Mouse (Mus musculus) ES-Bruce4 (cell line): Measurements from ENCODE around the gene Gaa. TPM values are rescaled to one million over a fixed set of nuclear protein-coding genes. Genes with fewer than 3 reads are reported as not detected.

Experiments
- H3K27ac ChIP-seq: 2 replicates; pipeline ENCODE4 v1.5.1; 2012; ENCODE audit warnings: low read length, inconsistent platforms; ENCODE audit not compliant: insufficient read depth
- H3K27me3 ChIP-seq: 2 replicates; pipeline ENCODE4 v1.6.1; 2012; ENCODE audit warnings: mild to moderate bottlenecking, low read length, inconsistent platforms; ENCODE audit not compliant: control insufficient read depth, poor library complexity, insufficient read depth, severe bottlenecking
- H3K36me3 ChIP-seq: 2 replicates; pipeline ENCODE4 v1.6.1; 2012; ENCODE audit warnings: inconsistent platforms, mild to moderate bottlenecking, low read length, moderate library complexity; ENCODE audit not compliant: control insufficient read depth, poor library complexity, insufficient read depth, severe bottlenecking
- H3K4me1 ChIP-seq: one replicate; pipeline ENCODE4 v1.8.1; 2011; ENCODE audit warnings: low read length; ENCODE audit not compliant: control insufficient read depth, insufficient read depth
- H3K4me3 ChIP-seq: 2 replicates; pipeline ENCODE4 v1.5.1; 2011; ENCODE audit warnings: low read depth, mild to moderate bottlenecking, low read length
- H3K9ac ChIP-seq: 2 replicates; pipeline ENCODE4 v1.6.1; 2012; ENCODE audit warnings: low read depth, mild to moderate bottlenecking, inconsistent platforms; ENCODE audit not compliant: poor library complexity, severe bottlenecking
- H3K9me3 ChIP-seq: replicated peaks from 2 replicates; pipeline ENCODE4 v1.6.1; 2012; ENCODE audit warnings: mild to moderate bottlenecking, low read length, inconsistent platforms; ENCODE audit not compliant: control insufficient read depth, poor library complexity, insufficient read depth, severe bottlenecking
- CTCF ChIP-seq: IDR thresholded peaks from one replicate; pipeline ENCODE4 v1.8.1; 2011; ENCODE audit warnings: low read depth, low read length
- EP300 ChIP-seq: IDR thresholded peaks from 2 replicates; pipeline ENCODE4 v1.6.1; 2011; ENCODE audit warnings: low read depth, low read length; ENCODE audit not compliant: insufficient read depth
- POLR2A ChIP-seq: IDR thresholded peaks from one replicate; pipeline ENCODE4 v1.8.1; 2011; ENCODE audit warnings: low read length; ENCODE audit not compliant: insufficient read depth
- polyA plus RNA-seq: library from polyadenylated mRNA; stranded (reverse); fragments of >200 nt; gene quantifications from 2 replicates; pipeline ENCODE4 v1.2.4, GENCODE M21; 2011; ENCODE audit warnings: low read depth; ENCODE audit not compliant: missing spikeins, insufficient read depth, insufficient read length

The Gaa gene
- polyA plus RNA-seq, 1 experiment, result 42.3 TPM

- Histone ChIP-seq H3K4me1 (no peaks in the 10 kb centered on the region), H3K9me3 (no peaks in the 10 kb centered on the region), H3K27me3 (0 out of 2 replicates have a peak, but pooled peaks cover 3% of the 10 kb centered on the region), H3K27ac (no peak overlapping the region), H3K36me3 (no peaks in the 10 kb centered on the region), H3K4me3 (no peak overlapping the region), H3K9ac (no peak overlapping the region)
- TF ChIP-seq CTCF (no peak), POLR2A (no peak), EP300 (no peak)
Measured at GRCm38 (mm10) chr11:119225634-119226033, 42.1 kb upstream of the Gaa start.

DNA sequence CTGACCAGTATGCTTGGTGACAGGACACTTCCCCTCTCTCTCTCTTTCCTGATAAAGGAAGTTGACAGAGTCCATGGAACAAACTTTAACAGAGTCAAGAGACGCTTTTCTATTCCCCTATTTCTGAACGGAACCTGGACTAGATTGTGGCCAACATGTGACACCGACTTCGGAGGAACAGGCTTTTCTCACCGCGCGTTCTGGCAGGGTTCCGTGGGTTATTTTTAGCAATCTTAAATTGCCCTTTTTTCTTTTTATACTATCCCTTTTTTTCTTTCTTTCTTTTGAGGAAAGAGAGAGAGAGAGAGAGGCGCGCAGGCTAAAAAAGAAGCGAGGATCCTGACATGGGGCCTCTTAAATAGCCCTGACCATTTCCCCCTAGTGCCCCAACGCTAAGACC lies 40.1 kb upstream of the Gaa start:
- no peak overlapping the region for H3K27ac ChIP-seq

DNA sequence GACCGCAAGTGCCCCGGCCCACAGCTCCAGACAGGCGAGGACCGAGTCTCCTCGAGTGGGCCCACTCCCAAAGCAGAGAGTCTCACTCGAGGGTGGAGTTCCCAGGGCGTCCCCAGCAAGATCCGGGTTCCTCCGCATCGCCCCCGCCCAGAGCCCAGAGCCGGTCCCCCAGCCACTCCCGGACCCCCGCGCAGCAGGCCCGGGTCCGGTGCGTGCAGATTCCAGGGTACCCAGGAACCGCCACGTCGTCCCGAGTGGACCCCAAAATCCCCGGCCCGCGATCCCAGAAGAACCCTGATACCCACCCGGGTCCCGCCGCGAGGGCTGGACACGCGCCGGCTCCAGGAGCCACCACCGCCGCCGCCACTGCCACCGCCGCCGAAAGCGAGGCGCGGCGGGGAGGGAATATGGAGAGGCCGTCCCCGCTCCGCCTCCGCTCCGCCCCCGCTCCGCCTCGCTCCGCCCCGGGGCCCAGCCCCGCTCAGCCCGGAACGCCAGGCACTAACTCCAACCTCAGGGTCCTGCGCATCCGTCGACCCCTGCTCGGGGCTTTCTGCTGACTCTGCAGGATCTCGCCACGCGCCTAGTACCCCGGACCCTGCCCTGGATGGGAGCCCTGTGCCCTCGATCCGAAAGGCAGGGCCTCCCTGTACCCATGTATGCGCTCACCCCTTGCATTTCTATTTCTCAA lies 39.5 kb upstream of the Gaa start, which contains the start of the genes Tbc1d16 and Ccdc40:
Gene Tbc1d16 (minus strand): TSS at position 409 of the 691 bp plus-strand sequence.
Gene Ccdc40 (plus strand): TSS at position 482 of the 691 bp plus-strand sequence.
- TF ChIP-seq POLR2A, result no peak
- TF ChIP-seq EP300, result no peak
- TF ChIP-seq CTCF, result no peak

More for the DNA sequence above, 40.1 kb upstream of the Gaa start:
- TF ChIP-seq POLR2A, result no peak
- no peak for TF ChIP-seq CTCF
- no peak for TF ChIP-seq EP300
- Histone ChIP-seq H3K4me1 (no peaks in the 10 kb centered on the region), H3K36me3 (no peaks in the 10 kb centered on the region), H3K9ac (peak overlapping the region; percentile 64), H3K4me3 (peak overlapping the region; percentile 83), H3K27me3 (0 out of 2 replicates have a peak, but pooled peaks cover 3% of the 10 kb centered on the region), H3K9me3 (no peaks in the 10 kb centered on the region)

DNA sequence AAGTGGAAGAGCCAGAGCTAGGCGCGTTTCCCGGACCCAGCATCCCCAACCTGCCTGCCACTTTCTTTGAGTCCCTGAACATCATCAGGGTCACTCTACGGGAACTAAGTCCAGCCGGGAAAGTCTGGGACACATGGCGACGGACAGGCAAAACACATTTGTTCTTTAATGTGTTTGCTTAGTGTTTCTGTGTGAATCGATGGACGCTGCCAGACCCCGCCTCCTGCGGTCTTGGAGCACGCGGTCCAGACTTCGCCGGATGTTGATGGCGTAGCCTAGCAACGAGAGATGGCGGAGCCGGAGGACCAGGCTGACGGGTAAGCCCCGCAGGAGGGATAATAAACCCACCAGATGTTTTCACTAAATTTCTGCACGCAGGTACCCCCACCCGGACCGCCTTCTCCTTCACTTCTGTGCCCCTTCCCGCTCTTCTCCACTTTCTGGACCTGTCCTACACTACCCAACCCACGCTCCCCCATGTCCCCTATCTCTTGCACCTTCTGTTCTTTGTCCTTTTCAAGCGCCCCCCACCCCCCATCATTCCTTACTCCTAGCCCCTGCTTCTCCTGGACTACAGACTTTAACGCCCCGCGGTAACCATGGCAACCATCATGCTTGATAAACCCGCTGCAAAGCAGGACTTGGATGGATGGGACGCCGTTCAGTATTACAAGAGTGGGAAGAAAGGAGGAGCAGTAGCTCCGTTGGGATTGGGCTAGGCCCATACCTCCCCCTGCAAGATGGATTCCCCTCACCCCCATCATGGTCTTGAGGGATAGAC lies 38.7 kb upstream of the Gaa start:
- 0 out of 2 replicates have a peak, but pooled peaks cover 3% of the 10 kb centered on the region for H3K27me3 ChIP-seq
- no peak for TF ChIP-seq POLR2A
- no peak for TF ChIP-seq CTCF
- no peak for TF ChIP-seq EP300
- H3K4me1 ChIP-seq, result no peaks in the 10 kb centered on the region
- H3K36me3 ChIP-seq, result no peaks in the 10 kb centered on the region
- no peak overlapping the region for H3K27ac ChIP-seq
- H3K9ac ChIP-seq, result no peak overlapping the region; the same call in 1 of the 2 replicates
- no peaks in the 10 kb centered on the region for H3K9me3 ChIP-seq
- H3K4me3 ChIP-seq, result peak overlapping the region; percentile 64

More for the DNA sequence above, 39.5 kb upstream of the Gaa start, which contains the start of the genes Tbc1d16 and Ccdc40:
- H3K27me3 ChIP-seq, result 0 out of 2 replicates have a peak, but pooled peaks cover 3% of the 10 kb centered on the region
- no peaks in the 10 kb centered on the region for H3K9me3 ChIP-seq
- H3K36me3 ChIP-seq, result no peaks in the 10 kb centered on the region
- H3K4me3 ChIP-seq, result peak within 1 kb of the TSS; percentile 83
- no peak within 1 kb of the TSS for H3K27ac ChIP-seq
- no peaks in the 10 kb centered on the region for H3K4me1 ChIP-seq
- H3K9ac ChIP-seq, result peak within 1 kb of the TSS; percentile 64

DNA sequence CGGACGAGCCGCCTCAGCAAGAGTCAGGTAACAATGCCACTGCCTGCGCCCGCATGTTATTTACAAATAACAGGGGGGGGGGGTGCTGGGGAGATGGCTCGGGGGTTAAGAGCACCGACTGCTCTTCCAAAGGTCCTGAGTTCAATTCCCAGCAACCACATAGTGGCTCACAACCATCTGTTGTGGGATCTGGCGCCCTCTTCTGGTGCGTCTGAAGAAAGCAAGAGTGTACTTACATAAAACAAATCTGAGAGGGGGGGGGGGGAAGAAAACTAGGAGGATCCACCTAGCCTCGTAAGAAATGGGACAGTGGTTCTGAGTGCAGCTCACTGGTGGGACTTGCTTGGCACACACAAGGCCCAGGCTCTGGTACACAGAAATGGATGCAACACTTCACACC lies 32.9 kb upstream of the Gaa start:
- Histone ChIP-seq H3K27ac (no peak overlapping the region), H3K27me3 (no peaks in the 10 kb centered on the region), H3K36me3 (no peaks in the 10 kb centered on the region), H3K9me3 (no peaks in the 10 kb centered on the region), H3K4me3 (no peak overlapping the region), H3K9ac (no peak overlapping the region), H3K4me1 (peaks cover 8% of the 10 kb centered on the region)
- peak; percentile 19 for TF ChIP-seq CTCF
- TF ChIP-seq POLR2A, result no peak
- no peak for TF ChIP-seq EP300
